Mouse (Mus musculus): ENCODE data around the gene Cdk2ap1.

- TF ChIP-seq CTCF (IDR thresholded peaks at IDR 0.05; ENCODE audit: low read depth) (no peak), EP300 (IDR thresholded peaks at IDR 0.05; ENCODE audit: low read depth) (no peak)
Observed at GRCm38 (mm10) chr5:124317648-124318047, 45.2 kb downstream of the Cdk2ap1 start.
